Mouse (Mus musculus): ENCODE results near the gene Ahsg.

Ahsg gene

DNA sequence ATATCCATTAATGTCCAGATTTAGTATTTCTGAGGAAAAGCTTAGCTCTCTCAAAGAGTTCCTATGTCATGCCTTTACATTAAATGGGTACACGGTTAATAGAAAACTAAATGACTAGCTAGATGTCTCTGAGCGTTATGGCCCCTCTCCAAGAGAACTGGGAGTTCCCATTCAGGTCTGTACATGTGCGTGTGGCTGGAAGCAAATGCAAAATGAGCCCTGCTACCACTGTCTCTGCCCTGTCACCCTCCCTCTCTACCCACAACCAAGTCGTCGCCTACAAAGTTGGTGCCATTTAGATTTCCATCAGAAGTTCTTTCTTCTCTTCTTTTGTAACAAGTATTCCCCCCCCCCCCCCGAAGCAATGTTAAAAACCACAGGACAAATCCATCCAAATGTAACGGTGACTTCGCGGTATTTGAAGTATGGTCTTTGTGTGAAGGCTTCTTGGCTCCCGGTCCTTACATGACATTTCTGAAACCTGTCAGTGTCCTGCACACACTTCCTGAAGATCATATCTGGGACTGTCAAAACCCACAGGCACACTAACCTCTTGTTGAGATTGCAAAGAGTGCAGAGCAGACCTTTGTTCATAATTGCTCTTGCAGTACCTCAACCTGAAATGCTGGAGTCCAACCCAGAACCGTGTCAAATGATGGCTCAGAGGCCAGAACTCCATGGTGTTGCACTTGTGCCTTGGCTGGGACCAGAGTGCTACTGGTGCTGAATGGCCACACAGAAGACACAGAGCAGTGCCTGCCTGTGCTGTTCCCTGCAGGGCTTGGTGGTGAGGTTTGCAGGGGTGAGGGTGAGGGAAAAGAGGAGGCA lies at the start of gene Ahsg:
Gene Ahsg, plus strand, starts transcription at position 595 of the 828 bp plus-strand sequence.
- DNase-seq (ENCODE audit: low spot score in 2 of 2), result no peak

DNA sequence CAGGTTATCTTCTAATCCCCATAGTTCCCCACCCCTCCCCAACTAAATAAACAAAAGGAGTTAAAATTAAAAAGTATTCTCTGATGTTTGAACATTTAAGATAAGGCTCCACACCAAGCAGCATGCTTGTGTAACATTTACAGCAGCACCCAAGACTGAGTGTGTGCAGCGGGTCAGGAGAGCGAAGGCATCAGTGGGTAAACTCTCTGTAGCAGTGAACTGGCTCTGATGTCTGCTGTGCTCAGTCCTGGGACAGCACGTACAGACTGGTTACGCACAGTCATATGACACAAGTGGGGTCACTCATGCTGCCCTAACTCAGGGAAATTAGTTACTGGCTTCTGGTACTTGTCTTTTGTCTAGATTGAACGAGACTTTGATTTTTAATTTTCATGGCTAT lies 48.2 kb upstream of the Ahsg start:
- no peak for DNase-seq (ENCODE audit: low spot score in 2 of 2)

DNA sequence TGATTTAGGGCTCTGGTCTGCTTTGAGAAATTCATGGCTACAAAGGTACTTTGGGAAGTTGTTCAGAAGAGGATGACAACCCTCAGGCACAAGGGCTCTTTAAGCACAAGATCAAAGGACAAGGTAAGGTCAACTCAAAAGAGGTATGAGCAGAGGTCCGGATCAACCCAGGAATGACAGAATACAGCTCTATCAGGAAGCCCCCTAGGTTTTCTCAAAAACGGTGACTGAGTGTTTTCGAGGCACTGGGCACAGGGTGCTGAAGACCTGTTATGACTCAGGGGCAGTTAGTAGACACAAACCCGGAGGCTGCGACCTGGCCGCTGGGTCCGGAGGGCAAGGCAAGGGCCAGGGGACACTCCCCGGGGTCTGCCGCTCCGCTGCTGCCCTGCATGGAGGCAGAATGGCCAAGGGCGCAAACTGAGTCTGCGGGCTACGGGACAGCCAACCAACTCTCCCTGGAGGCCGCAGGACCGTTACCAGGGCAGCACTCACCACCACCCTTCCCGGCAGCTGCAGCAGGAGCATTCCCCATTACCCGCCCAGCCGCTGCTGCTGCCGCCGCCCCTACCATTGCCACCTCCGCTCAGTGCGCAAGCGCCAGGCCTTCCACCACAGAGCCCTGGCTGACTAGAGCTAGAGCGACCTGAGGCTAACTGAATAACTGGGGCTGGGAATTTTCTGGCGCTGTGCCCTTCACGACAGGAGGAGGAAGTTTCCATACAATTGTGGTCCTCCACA lies 46.8 kb upstream of the Ahsg start:
- peak; percentile 44 to 77 for DNase-seq (ENCODE audit: low spot score in 2 of 2)

DNA sequence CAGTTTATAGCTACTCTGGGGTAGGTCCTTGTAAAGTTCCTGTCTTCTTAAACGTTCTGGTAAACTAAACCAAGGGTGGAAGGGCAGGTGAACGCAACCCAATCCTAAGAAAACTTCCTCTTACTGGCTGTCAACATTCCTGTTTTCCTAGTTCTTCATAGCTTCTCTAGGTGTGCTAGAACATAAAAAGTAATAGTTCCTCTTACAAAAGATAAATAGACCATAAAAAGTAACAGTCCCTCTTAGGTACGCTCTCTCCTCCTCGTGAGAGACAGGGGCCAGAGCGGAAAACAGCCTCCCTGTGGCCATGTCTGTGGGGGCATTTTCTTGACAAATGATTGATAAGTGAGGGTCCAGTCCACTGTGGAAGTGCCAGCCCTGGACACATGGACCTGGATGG lies 46.2 kb upstream of the Ahsg start:
- no peak for DNase-seq (ENCODE audit: low spot score in 2 of 2)

DNA sequence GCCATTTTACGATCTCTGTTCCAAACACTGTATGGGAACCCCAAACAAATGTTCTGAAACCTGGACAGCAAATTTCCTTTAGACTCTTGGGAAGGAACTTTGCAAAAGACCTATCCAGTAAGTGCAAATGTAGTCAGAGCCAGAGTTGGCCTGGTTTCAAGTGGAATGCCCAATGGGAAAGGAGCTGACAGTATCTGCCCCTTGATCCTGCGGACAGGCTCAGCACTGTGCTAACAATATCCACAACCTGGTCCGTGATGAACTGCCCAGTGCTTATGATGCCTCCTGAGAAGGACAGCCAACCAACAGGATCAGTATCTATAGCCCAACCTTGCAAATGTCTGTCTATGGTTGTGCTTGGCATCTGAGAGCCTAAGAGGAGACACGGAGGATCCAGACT lies 45.6 kb upstream of the Ahsg start:
- DNase-seq (ENCODE audit: low spot score in 2 of 2), result no peak

DNA sequence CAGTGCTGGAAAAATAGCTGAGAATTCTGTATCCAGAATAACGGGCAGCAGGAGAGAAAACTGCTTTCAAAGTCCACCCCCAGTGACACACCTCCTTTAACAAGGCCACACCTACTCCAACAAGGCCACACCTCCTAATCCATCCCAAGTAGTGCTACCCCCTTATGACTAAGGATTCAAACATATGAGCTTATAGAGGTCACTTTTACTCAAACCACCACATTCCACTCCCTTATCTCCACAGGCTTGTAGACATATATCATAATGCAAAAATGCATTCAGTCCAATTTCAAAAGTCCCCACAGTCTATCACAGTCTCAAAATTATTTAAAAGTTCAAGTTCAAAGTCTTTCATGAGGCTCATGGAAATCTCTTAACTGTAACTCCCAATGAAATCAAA lies 43.4 kb upstream of the Ahsg start:
- no peak for DNase-seq (ENCODE audit: low spot score in 2 of 2)

DNA sequence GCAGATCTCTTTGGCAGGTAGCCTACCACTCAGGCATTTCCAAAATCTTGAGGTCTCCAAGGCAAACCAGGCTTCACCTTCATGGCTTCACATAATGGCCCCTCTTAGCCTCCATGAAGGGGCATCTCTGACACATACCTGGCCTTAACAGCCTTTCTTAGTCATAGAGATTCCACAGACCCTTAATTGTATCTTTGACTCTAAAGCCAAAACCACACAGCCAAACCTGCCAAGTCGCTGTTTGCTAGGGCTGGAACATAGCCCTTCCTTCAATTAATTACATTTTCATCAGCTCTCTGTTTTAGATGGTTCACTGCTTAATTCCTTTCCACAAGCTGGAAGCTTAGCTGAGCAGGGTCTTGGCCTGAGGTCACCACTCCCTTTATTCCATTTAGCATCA lies 42.7 kb upstream of the Ahsg start:
- DNase-seq (ENCODE audit: low spot score in 2 of 2), result no peak

DNA sequence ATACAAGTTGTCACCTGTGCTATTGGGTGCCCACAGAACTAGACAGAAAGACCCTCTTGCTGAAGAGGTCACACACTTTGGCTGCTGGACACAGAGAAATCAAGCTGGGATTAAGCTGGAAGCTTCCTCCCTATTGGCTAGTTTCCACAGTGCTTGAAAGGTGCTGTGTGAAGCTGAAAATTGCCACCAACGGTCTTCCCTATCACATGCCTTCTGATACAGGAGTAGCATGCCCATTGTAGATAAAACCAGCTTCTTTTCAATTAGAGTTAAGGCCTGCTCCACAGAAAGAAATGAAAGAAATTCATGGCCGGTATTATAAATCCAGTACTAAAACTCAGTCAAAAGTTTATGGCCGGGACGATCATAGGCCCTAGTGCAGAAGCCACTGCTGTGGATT lies 38.4 kb upstream of the Ahsg start:
- no peak for DNase-seq (ENCODE audit: low spot score in 2 of 2)

DNA sequence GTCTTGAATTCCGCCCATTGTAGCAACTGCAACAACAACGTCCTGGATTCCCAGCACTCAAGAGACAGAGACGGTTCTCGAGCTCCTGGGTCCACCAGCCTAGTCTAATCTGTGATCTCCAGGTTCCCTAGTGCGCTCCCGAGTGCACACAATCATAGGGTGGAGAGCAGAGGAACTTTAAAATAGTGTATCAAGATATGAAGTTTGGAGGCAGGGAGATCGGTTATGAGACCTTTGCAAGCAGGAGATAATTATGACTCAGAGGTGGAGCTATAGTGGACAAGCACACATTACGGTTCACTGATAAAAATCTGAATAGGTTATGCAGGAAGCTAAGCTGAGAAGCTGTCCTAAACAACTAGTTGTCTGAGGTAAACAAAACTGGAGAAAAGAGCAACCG lies 34.3 kb upstream of the Ahsg start:
- no peak for DNase-seq (ENCODE audit: low spot score in 2 of 2)

DNA sequence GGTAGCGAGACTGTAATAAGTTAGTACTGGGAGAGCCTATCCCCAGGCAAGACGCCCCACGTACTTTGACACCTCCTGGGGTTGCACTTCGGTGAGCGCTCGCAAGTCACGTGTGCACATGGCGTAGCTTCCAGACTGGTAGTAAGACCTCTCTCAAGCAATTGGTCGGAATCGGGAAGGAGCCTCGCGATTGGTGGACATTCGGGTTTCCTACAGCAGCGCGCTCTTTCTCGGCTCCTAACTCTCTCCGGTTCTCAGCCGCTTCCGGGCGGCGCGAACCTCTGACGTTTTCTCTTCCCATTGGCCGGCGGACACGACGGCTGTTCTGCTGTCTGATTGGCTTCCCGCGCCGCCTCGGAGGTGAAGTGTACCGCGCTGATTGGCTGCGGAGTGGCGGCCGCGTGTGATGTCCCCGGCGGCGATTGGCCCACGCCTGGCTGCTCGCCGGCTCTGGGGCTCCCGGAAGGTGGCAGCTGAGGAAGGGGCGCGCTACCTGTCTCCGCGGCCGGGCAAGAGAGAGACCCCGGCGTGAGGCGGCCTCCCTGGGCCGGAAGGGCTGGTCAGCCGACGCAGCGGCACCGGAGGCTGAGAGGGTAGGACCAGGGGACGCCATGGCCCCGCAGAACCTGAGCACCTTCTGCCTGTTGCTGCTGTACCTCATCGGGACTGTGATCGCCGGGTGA lies 33.5 kb upstream of the Ahsg start, which contains the start of the genes Tbccd1 and Dnajb11:
Gene Tbccd1, minus strand, starts transcription at position 239 of the 683 bp plus-strand sequence.
Gene Dnajb11, plus strand, starts transcription at position 415 of the 683 bp plus-strand sequence.
- DNase-seq (ENCODE audit: low spot score in 2 of 2), result peak; percentile 97 to 98

DNA sequence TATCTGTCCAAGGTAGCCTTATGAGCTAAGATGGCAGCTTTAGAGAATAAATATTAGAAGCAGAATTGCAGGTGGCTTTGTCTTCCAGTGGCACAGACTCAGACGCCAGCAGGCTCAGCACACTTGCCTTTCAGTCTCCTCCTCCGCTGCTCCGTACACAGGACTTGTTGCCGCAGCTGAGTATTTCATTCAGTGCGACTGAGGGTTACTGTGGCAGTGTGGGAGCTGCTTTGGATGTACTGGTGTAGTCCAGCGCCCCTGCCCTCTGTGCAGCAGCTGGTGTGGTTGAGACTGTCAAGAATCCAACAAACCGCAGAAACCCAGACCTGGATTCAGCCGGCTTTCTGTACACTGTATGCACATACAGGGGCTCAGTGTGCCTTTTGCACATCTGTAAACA lies 18.7 kb upstream of the Ahsg start:
- no peak for DNase-seq (ENCODE audit: low spot score in 2 of 2)

DNA sequence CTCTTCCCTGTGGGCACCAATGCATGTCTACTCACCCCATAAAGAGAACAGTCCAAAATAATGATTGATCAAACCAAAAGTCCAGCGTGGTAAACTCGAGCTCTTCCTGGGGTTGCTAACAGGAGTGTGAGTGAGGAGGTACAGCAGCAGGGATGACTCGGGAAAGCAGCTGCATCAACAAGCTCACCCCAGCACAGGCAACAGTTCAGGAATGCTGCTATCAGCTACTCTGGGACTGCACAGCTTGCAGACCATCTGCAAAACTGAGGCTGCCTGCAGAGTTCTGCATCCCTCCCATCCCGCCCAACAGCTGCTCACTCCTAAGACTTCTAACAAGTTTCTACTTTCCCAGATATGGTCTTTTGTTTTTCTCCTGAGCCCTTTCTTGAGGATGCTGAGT lies 17.7 kb upstream of the Ahsg start:
- DNase-seq (ENCODE audit: low spot score in 2 of 2), result no peak

DNA sequence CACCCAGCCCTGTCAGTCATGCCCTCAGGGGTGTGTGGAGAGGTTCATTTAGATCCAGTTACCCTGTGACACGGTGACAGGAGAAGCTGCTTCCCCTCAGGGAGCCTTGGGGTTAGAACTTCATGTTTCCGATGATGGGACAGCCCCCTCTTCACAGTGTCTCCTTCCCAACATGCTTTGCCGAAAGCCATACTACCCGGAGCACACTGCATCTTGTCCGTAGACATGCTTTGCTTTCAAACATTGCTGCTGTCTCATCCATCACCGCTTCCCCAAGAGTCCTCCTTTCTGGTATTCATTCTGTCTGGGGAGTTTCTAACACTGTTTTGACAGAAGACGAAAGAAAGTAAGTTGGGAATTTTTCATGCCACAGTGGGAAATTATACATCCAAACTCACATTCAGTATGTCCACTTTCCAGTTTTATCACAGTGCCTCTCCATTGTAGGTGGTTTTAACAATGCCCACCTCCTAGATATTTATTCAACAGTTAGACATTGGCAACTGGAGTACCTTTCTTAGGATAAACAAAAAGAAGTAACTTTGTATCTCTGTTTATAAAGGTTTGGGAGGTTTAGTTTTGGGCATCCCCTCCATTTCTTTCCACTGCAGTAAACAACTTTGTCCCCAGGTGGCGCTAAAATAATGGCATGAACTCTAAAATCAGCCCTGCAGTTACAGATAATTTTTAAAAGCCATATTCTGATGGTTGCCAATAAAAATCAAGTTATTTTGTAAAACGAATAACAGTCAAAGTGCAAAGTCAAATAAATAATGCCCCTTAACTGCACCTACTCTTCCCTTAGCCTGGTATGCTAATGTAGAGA lies 14.6 kb upstream of the Ahsg start:
- DNase-seq (ENCODE audit: low spot score in 2 of 2), result peak in 1 of 2 experiments; percentile 26

DNA sequence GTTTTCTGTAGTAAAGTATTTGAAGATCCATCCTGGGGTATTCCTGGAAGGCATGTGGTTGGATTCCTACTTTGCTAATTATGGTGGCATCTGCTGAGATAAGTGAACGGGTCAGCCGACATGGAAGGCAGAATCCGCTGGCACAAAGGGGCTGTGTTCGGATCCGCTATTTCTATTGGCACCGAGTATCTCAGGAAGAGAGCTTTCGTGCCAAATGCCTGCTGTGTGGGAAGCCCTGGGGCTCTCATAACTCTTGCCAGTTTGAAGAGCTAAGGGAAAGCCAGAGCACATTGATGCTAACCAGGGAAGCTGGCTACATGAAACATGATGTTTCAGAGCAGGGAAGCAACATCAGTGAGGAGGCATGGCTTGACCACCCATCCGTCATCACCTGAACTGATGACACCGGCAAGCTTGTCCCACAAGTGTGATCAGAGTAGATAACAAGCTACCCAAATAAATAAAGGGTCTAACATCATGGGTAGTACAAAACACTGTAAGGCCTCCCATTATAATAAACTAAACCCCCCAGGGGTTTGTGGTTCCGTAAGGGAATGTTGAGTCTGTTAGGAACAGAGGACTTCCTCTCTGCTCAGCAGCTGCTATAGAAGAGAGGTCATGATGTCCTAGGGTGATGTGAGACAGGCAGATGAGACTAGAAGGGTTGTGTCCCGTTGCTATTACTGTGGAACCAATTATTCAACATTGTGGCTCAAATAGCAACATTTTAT lies 13.3 kb upstream of the Ahsg start:
- no peak for DNase-seq (ENCODE audit: low spot score in 2 of 2)

DNA sequence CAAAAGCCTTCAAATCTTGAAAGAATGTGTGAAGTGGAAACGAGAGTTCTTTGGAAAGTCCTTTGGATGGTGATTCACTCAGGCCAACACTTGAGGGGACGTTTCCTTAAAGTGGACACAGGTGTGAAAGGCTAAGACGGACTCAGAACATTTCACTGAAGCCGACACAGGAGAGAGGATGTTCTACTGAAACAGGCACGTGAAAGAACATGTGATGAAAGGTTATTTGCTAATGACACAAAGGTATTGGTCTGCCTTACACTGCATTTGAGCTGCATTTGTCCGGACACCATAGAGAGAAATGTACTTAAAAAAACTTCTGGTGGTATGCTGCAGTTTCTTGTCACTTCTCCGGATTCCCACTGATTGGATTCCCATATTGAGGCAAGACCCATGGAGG lies 12.4 kb upstream of the Ahsg start:
- DNase-seq (ENCODE audit: low spot score in 2 of 2), result no peak

DNA sequence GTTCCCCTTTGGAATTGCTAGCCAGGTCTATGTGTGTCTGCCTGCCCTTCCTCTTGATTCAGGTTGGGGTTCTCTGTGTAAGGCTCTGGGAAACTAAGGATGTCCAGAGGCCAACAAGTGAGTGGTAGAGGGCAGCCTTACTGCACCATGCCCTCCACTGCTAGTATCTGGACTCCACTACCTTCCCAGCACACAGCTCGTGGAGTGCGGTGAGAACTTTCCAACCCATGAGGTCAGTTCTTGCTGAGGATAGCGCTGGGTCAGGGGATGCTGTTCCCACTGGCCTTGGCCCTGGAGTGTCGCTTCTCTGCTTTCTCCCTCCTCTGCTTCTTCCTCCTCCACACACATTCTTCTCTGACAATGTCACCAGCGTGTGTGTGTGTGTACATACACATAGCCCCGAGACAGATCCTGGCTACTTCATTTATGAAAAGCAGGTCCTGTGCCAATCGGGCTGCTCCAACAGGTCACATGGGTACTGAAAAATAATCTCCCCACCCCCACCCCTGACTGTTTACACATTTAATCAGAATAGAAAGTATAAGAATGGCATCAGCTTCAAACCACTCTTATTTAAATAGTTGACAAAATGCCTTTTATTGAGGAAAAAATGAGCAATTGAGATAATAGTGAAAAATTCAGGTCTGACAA lies 11.0 kb upstream of the Ahsg start:
- DNase-seq (ENCODE audit: low spot score in 2 of 2), result no peak

DNA sequence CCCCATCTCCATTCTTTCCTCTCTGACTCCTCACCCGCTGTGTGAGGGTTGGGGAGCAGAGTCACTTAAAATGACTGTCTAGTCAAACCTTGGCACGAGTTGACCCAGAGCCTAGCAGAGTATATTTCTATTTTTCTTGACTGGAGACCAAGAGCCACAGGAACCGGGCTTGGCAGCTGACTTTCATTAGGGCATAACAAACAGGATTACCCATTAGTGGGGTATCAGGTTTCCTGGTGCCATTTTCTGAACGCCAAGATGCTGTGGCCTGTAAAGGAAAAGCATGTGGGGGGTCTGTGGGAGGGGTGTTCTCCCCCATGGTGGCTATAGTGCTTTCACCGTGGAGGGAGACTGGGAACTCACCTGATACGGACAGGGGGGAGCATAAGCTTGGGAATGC lies 10.2 kb upstream of the Ahsg start:
- no peak for DNase-seq (ENCODE audit: low spot score in 2 of 2)

DNA sequence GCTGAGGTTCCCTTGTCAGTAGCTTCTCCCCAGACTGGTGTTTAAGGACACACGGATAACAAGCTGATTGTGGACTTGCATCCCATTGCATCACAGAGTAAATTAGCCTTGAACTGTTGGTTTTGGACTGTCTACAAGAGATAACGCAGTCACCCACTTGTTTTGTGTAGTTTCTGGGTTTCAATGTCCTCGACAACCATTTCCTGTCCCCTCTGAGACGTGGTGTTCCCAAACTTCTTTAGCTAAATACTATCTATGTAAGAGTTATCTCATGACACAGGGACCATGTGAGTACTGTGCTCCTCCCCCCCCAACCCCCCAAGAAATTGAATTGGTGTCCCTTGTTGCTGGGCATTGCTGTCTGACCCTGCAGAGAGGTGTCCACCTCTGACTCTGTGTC lies 9.6 kb upstream of the Ahsg start:
- no peak for DNase-seq (ENCODE audit: low spot score in 2 of 2)

DNA sequence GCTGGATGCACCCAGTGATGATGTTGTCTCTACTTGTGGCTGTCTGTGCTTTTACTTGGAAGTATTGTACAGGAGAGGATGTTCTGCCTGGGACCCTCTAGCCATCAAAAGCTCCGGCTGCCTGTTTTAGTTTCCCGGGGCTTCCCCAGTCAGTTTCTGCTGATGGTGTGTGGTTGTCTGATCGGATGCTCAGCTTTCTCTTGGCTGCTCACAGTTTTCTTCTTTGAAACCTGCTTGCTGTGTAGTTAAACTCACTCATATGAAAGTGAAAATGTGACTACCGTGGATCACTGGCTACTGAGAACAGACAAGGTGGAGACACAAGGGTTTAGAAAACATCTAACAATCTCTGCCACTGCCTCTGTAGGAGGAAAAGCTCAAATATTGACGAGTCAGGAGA lies 7.6 kb upstream of the Ahsg start:
- no peak for DNase-seq (ENCODE audit: low spot score in 2 of 2)

DNA sequence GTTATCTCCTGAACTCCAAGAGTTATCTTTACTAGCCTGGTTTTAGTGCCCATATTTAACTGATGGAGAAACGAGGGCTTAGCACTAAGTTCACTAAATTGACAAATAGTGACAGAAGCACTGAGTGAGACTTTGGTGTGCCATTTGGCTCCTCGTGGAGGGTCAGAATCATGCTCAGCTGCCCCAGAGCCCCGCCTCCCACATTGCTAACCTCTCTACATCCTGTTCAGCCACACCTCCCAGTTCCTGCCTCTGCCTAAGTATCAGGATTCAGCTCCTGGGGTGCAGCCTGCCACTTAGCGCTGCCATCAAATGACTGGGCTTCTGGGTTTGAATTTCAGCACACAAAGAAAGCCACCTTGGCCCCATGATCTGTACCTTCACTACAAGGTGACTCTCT lies 5.7 kb upstream of the Ahsg start:
- no peak for DNase-seq (ENCODE audit: low spot score in 2 of 2)

All from cerebellum, postnatal 4 days (tissue).